Mouse (Mus musculus): ENCODE measurements around the gene Kcnk7.

- TF ChIP-seq CTCF (IDR thresholded peaks at IDR 0.05; ENCODE audit: control insufficient read depth, insufficient read depth, low read length) (no peak), POLR2A (IDR thresholded peaks at IDR 0.05; ENCODE audit: borderline replicate concordance, control insufficient read depth, low read depth, low read length) (peak; percentile 71)
Measured at GRCm38 (mm10) chr19:5689565-5690342, 14.4 kb upstream of the Kcnk7 start.

Data from bone marrow, adult 2 months (tissue).